Mouse (Mus musculus): ENCODE results near the gene Hook2. TPM values are rescaled to one million over a fixed set of nuclear protein-coding genes. Genes with fewer than 3 reads are reported as not detected.

The Hook2 gene
- 3.6 and 3.9 TPM in 2 replicates for polyA plus RNA-seq (2012; rRNA removed)

DNA sequence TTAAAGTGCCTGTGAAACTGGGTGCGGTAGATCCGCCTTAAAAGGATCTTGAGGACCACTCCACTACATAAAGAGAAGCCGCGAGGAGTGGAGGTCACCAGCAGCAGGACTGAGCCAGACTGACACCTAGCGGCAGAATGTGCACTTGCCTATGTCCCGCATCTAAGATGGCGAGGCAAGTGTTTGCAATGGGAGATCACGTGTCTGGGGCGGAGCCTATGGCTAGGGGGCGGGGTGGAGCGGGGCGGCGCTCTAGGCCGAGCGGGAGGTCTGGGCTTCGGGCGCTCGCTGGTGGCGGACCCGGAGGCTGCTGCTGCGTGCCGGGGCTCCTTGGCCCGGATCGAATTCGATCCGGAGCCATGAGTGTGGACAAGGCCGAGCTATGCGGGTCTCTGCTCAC, at the start of gene Hook2:
Hook2 (plus strand) TSS at position 255 of the 400 bp plus-strand sequence.
- TF ChIP-seq CTCF (IDR thresholded peaks at IDR 0.05; ENCODE audit: extremely low read depth, insufficient read depth, insufficient read length, insufficient replicate concordance) (peak; percentile 96), POLR2A (IDR thresholded peaks at IDR 0.05; ENCODE audit: low read depth, low read length) (no peak; the same call in 1 of the 2 replicates)
- under 1% methylated on average over 28 of the region's 28 CpGs for WGBS
- DNase-seq (ENCODE audit: low read depth in 1 of 2, low spot score in 2 of 2), result peak; percentile 98

GRCm38 (mm10) chr8:84943699-84944098, 46.7 kb upstream of the Hook2 start:
- WGBS, result 41% methylated on average over 4 of the region's 4 CpGs
- Histone ChIP-seq H3K4me1 (ENCODE audit: control insufficient read depth, insufficient read depth, insufficient read length) (peaks cover 4% of the 10 kb centered on the region), H3K36me3 (ENCODE audit: control insufficient read depth, insufficient read depth, low read length) (no peaks in the 10 kb centered on the region), H3K27me3 (ENCODE audit: control insufficient read depth, insufficient read depth, low read length) (peaks cover 22% of the 10 kb centered on the region), H3K4me3 (ENCODE audit: extremely low read depth, insufficient read depth, insufficient read length) (no peak overlapping the region), H3K27ac (ENCODE audit: insufficient read depth, low read length) (no peak overlapping the region)
- TF ChIP-seq CTCF (IDR thresholded peaks at IDR 0.05; ENCODE audit: extremely low read depth, insufficient read depth, insufficient read length, insufficient replicate concordance) (no peak), POLR2A (IDR thresholded peaks at IDR 0.05; ENCODE audit: low read depth, low read length) (no peak)
- DNase-seq (ENCODE audit: low read depth in 1 of 2, low spot score in 2 of 2), result no peak

More for the DNA sequence above, at the start of gene Hook2:
- H3K36me3 ChIP-seq (ENCODE audit: control insufficient read depth, insufficient read depth, low read length), result no peaks in the 10 kb centered on the region
- H3K4me3 ChIP-seq (ENCODE audit: extremely low read depth, insufficient read depth, insufficient read length), result peak within 1 kb of the TSS; percentile 53
- no peaks in the 10 kb centered on the region; the same call in none of the 2 replicates for H3K4me1 ChIP-seq (ENCODE audit: control insufficient read depth, insufficient read depth, insufficient read length)
- H3K27me3 ChIP-seq (ENCODE audit: control insufficient read depth, insufficient read depth, low read length), result no peaks in the 10 kb centered on the region
- peak within 1 kb of the TSS; percentile 70 for H3K27ac ChIP-seq (ENCODE audit: insufficient read depth, low read length)

DNA sequence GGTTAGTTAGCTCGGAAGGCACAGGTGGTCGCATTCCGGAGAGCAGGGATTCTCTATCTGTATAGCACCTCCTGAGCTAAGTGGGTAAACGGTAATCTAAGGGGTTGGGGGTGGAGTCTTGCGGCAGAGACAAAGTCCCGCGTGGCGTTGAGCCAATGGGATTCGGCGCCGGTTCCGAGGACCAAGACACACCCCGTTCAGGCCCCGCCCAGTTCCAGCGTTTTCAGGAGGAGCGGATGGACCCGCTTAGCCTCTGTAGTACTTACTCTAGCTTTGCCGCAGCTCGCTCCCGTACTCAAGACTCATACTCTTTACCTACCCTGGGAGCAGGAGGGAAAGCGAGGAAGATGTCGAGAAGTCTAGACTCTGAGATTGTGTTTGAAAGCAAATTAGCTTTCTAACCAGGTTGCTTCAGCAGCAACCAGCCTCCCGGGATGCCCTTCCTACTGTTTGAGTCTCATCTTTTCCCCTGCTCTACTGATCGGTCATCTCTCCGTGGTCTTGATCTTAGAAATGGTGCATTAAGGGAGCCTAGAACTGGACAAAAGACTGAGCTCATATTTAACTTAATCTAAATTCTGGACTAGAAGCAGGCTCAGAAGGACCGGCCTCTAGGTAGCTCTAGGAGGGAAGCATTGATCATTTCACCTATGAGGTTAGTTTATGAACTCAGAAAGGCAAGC, 45.8 kb upstream of the Hook2 start:
- Histone ChIP-seq H3K27me3 (ENCODE audit: control insufficient read depth, insufficient read depth, low read length) (peaks cover 22% of the 10 kb centered on the region), H3K36me3 (ENCODE audit: control insufficient read depth, insufficient read depth, low read length) (no peaks in the 10 kb centered on the region), H3K4me3 (ENCODE audit: extremely low read depth, insufficient read depth, insufficient read length) (no peak overlapping the region), H3K27ac (ENCODE audit: insufficient read depth, low read length) (no peak overlapping the region), H3K4me1 (ENCODE audit: control insufficient read depth, insufficient read depth, insufficient read length) (peaks cover 4% of the 10 kb centered on the region)
- WGBS, result 8% methylated on average over 26 of the region's 26 CpGs
- no peak for TF ChIP-seq POLR2A (IDR thresholded peaks at IDR 0.05; ENCODE audit: low read depth, low read length)
- TF ChIP-seq CTCF (IDR thresholded peaks at IDR 0.05; ENCODE audit: extremely low read depth, insufficient read depth, insufficient read length, insufficient replicate concordance), result no peak
- no peak for DNase-seq (ENCODE audit: low read depth in 1 of 2, low spot score in 2 of 2)

GRCm38 (mm10) chr8:84945235-84945632, 45.2 kb upstream of the Hook2 start:
- H3K4me3 ChIP-seq (ENCODE audit: extremely low read depth, insufficient read depth, insufficient read length), result no peak overlapping the region
- H3K36me3 ChIP-seq (ENCODE audit: control insufficient read depth, insufficient read depth, low read length), result no peaks in the 10 kb centered on the region
- H3K27me3 ChIP-seq (ENCODE audit: control insufficient read depth, insufficient read depth, low read length), result peaks cover 26% of the 10 kb centered on the region
- no peak overlapping the region for H3K27ac ChIP-seq (ENCODE audit: insufficient read depth, low read length)
- WGBS, result 9% methylated on average over 11 of the region's 11 CpGs
- no peak for TF ChIP-seq CTCF (IDR thresholded peaks at IDR 0.05; ENCODE audit: extremely low read depth, insufficient read depth, insufficient read length, insufficient replicate concordance)
- TF ChIP-seq POLR2A (IDR thresholded peaks at IDR 0.05; ENCODE audit: low read depth, low read length), result no peak
- DNase-seq (ENCODE audit: low read depth in 1 of 2, low spot score in 2 of 2), result no peak
- H3K4me1 ChIP-seq (ENCODE audit: control insufficient read depth, insufficient read depth, insufficient read length), result peaks cover 4% of the 10 kb centered on the region

DNA sequence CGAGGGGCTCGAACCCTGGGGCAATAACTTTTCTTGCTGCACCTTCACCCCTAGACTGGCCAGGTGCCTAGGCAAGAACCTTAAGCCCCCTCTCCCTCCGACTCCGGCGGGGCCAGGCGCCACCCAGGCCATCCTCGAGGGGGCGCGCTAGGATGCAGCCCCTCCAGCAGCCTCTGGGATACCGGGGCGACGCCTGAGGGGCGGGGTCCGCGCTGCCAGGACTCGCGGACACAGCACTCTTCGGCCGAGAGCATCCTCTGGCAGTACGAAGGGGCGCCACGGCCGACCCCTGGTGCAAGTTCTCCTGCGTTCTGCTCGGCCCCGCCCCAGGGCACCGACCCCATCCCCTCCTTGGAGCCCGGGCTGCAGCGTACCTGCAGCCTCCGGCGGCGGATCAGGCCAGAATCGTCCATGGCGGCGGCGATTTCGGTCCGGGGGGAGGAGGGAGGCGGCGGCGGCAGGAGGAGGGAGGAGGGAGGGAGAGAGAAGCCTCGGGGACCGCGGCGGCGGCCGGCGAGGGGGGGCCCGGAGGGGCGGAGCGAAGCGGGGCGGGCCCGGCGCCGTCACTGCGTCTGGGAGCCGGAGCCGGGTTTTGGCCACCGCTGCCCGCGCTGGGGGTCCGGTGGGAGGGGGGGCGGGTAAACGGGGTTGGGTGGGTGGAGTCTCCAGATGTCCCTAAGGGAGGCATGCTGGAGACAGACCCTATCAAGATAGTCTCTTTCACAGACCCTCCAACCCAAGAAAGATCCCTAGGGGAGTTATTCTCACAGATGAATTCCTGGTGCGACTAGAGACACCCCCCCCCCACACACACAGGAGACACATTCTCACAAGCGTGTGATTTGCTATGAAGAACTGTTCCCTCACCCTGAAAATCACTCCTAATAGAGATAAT, 44.5 kb upstream of the Hook2 start:
- 2% methylated on average over 53 of the region's 67 CpGs for WGBS
- TF ChIP-seq POLR2A (IDR thresholded peaks at IDR 0.05; ENCODE audit: low read depth, low read length), result no peak
- no peak for TF ChIP-seq CTCF (IDR thresholded peaks at IDR 0.05; ENCODE audit: extremely low read depth, insufficient read depth, insufficient read length, insufficient replicate concordance)
- H3K4me3 ChIP-seq (ENCODE audit: extremely low read depth, insufficient read depth, insufficient read length), result no peak overlapping the region
- no peak for DNase-seq (ENCODE audit: low read depth in 1 of 2, low spot score in 2 of 2)
- no peaks in the 10 kb centered on the region for H3K36me3 ChIP-seq (ENCODE audit: control insufficient read depth, insufficient read depth, low read length)
- peaks cover 26% of the 10 kb centered on the region for H3K27me3 ChIP-seq (ENCODE audit: control insufficient read depth, insufficient read depth, low read length)
- no peak overlapping the region for H3K27ac ChIP-seq (ENCODE audit: insufficient read depth, low read length)
- peaks cover 4% of the 10 kb centered on the region for H3K4me1 ChIP-seq (ENCODE audit: control insufficient read depth, insufficient read depth, insufficient read length)

- no peak for DNase-seq (ENCODE audit: low read depth in 1 of 2, low spot score in 2 of 2)
- H3K4me1 ChIP-seq (ENCODE audit: control insufficient read depth, insufficient read depth, insufficient read length), result peaks cover 4% of the 10 kb centered on the region
- H3K4me3 ChIP-seq (ENCODE audit: extremely low read depth, insufficient read depth, insufficient read length), result no peak within 1 kb of the TSS
- TF ChIP-seq CTCF (IDR thresholded peaks at IDR 0.05; ENCODE audit: extremely low read depth, insufficient read depth, insufficient read length, insufficient replicate concordance) (peak; percentile 4; the same call in 1 of the 2 replicates), POLR2A (IDR thresholded peaks at IDR 0.05; ENCODE audit: low read depth, low read length) (no peak)
- no peaks in the 10 kb centered on the region for H3K36me3 ChIP-seq (ENCODE audit: control insufficient read depth, insufficient read depth, low read length)
- 14% methylated on average over 17 of the region's 17 CpGs for WGBS
- H3K27ac ChIP-seq (ENCODE audit: insufficient read depth, low read length), result no peak within 1 kb of the TSS
- peaks cover 26% of the 10 kb centered on the region for H3K27me3 ChIP-seq (ENCODE audit: control insufficient read depth, insufficient read depth, low read length)
Measured at GRCm38 (mm10) chr8:84946528-84947240, 43.7 kb upstream of the Hook2 start, which contains the start of gene Rtbdn. Gene Rtbdn (plus strand): TSS chr8:84946991.
